Mouse (Mus musculus): ENCODE results near the gene Cela1. TPM values are rescaled to one million over a fixed set of nuclear protein-coding genes. Genes with fewer than 3 reads are reported as not detected.

The Cela1 gene
- polyA plus RNA-seq, 1 experiment: 13.7 TPM

Other genes with a start within 250 kb of the Cela1 start
- gene Letmd1, start 218.9 kb downstream of the Cela1 start, polyA plus RNA-seq (2012; rRNA removed): 30.1 and 36.7 TPM in 2 replicates
- gene Csrnp2, start 192.4 kb downstream of the Cela1 start, polyA plus RNA-seq (2012; rRNA removed): 1.3 and 1.4 TPM in 2 replicates
- gene Tfcp2, start 135.9 kb downstream of the Cela1 start, polyA plus RNA-seq (2012; rRNA removed): 3.4 and 4.0 TPM in 2 replicates
- 4.0 and 6.0 TPM in 2 replicates for gene Pou6f1, start 87.9 kb downstream of the Cela1 start, polyA plus RNA-seq (2012; rRNA removed)
- 646 and 817 TPM in 2 replicates for gene Dazap2, start 72.6 kb downstream of the Cela1 start, polyA plus RNA-seq (2012; rRNA removed)
- gene Smagp, start 51.0 kb downstream of the Cela1 start, polyA plus RNA-seq (2012; rRNA removed): 191 and 206 TPM in 2 replicates
- 4.5 and 9.9 TPM in 2 replicates for gene Bin2, start 18.4 kb downstream of the Cela1 start, polyA plus RNA-seq (2012; rRNA removed)
- 48.3 and 70.0 TPM in 2 replicates for gene Galnt6, start 41.5 kb upstream of the Cela1 start, polyA plus RNA-seq (2012; rRNA removed)
- gene Slc4a8, start 73.8 kb upstream of the Cela1 start, polyA plus RNA-seq (2012; rRNA removed): 1.2 and 1.8 TPM in 2 replicates
- 0.37 and 1.5 TPM in 2 replicates for gene Scn8a, start 181.9 kb upstream of the Cela1 start, polyA plus RNA-seq (2012; rRNA removed)